Mouse (Mus musculus) CH12.LX (cell line): ENCODE data around the gene Ttc26. TPM values are rescaled to one million over a fixed set of nuclear protein-coding genes. Genes with fewer than 3 reads are reported as not detected.

Source experiments
- DNase-seq: peaks from one replicate; pipeline ENCODE4 v3.0.0-alpha.2; 2013; ENCODE audit errors: extremely low read depth
- H3K27ac ChIP-seq: 2 replicates; pipeline ENCODE4 v1.5.1; 2012; ENCODE audit warnings: low read depth, mild to moderate bottlenecking, control low read depth, moderate library complexity; ENCODE audit not compliant: insufficient read depth
- H3K27me3 ChIP-seq: replicated peaks from 2 replicates; pipeline ENCODE3; 2012; ENCODE audit warnings: inconsistent platforms
- H3K36me3 ChIP-seq, 2 experiments: replicated peaks in 1 of 2; 2 replicates each; pipeline versions ENCODE3 to v1.6.1; 2012; ENCODE audit warnings: inconsistent platforms in 1 of 2, low read length in 1 of 2, mild to moderate bottlenecking in 1 of 2, mixed read lengths in 1 of 2, moderate library complexity in 1 of 2; ENCODE audit not compliant: control insufficient read depth in 1 of 2, insufficient read depth in 1 of 2
- H3K4me1 ChIP-seq, 2 experiments: 2 replicates each; pipeline ENCODE4 v1.6.1; 2012; ENCODE audit warnings: inconsistent platforms in 1 of 2, moderate library complexity in 1 of 2; ENCODE audit not compliant: insufficient read depth in 2 of 2, control insufficient read depth in 1 of 2
- H3K4me2 ChIP-seq: 2 replicates; pipeline ENCODE4 v1.6.1; 2012; ENCODE audit warnings: low read depth, mild to moderate bottlenecking, control low read depth; ENCODE audit not compliant: poor library complexity, insufficient read depth, severe bottlenecking
- H3K4me3 ChIP-seq, 3 experiments: fragments of 150-350 bp in 1 of 3; sonication (generic) in 1 of 3; replicated peaks in 1 of 3; 2 replicates each; pipeline versions ENCODE3 to v1.5.1; 2011 to 2012; ENCODE audit warnings: low read depth in 2 of 3, low read length in 2 of 3, mild to moderate bottlenecking in 2 of 3, moderate library complexity in 2 of 3, control low read depth in 1 of 3, improper control_type of control experiment in 1 of 3, inconsistent platforms in 1 of 3, mixed read lengths in 1 of 3; ENCODE audit not compliant: poor library complexity in 1 of 3
- H3K79me2 ChIP-seq: replicated peaks from 2 replicates; pipeline ENCODE4 v1.6.1; 2012; ENCODE audit warnings: mild to moderate bottlenecking, moderate library complexity; ENCODE audit not compliant: control insufficient read depth, poor library complexity, insufficient read depth, severe bottlenecking; ENCODE audit errors: extremely low read depth
- H3K9ac ChIP-seq: 2 replicates; pipeline ENCODE4 v1.6.1; 2012; ENCODE audit warnings: low read depth, mild to moderate bottlenecking, control low read depth, moderate library complexity; ENCODE audit not compliant: insufficient read depth
- H3K9me3 ChIP-seq: replicated peaks from 2 replicates; pipeline ENCODE3; 2012; ENCODE audit warnings: low read length, inconsistent platforms, mixed read lengths
- CHD1 ChIP-seq: IDR thresholded peaks from 2 replicates; pipeline ENCODE4 v1.6.1; 2012; ENCODE audit warnings: low read depth, low read length, improper control_type of control experiment, inconsistent platforms
- CTCF ChIP-seq, 2 experiments: IDR thresholded peaks in 1 of 2; conservative IDR thresholded peaks in 1 of 2; 2 replicates each; pipeline ENCODE4 v1.5.1; 2011 to 2012; ENCODE audit warnings: low read depth in 2 of 2, low read length in 2 of 2, improper control_type of control experiment in 1 of 2, inconsistent platforms in 1 of 2, mild to moderate bottlenecking in 1 of 2, moderate library complexity in 1 of 2
- E2F4 ChIP-seq: IDR thresholded peaks from 2 replicates; pipeline ENCODE4 v1.6.1; 2011; ENCODE audit warnings: low read depth, low read length, improper control_type of control experiment; ENCODE audit not compliant: insufficient replicate concordance
- ELF1 ChIP-seq: IDR thresholded peaks from 2 replicates; pipeline ENCODE4 v1.6.1; 2014; ENCODE audit warnings: low read depth, mild to moderate bottlenecking, inconsistent platforms, low read length, improper control_type of control experiment
- ETS1 ChIP-seq: conservative IDR thresholded peaks from 2 replicates; pipeline ENCODE4 v1.6.1; 2012; ENCODE audit warnings: low read depth, mild to moderate bottlenecking, inconsistent platforms, low read length, improper control_type of control experiment, moderate library complexity
- GABPA ChIP-seq: IDR thresholded peaks from 2 replicates; pipeline ENCODE4 v1.6.1; 2012; ENCODE audit warnings: low read depth, low read length, improper control_type of control experiment, inconsistent platforms; ENCODE audit not compliant: insufficient replicate concordance
- HCFC1 ChIP-seq: IDR thresholded peaks from 2 replicates; pipeline ENCODE4 v1.6.1; 2012; ENCODE audit warnings: low read depth, mild to moderate bottlenecking, inconsistent platforms, low read length, improper control_type of control experiment
- IRF4 ChIP-seq: IDR thresholded peaks from 2 replicates; pipeline ENCODE4 v1.6.1; 2014; ENCODE audit warnings: low read depth, mild to moderate bottlenecking, inconsistent platforms, low read length, improper control_type of control experiment
- JUN ChIP-seq: IDR thresholded peaks from 2 replicates; pipeline ENCODE4 v1.6.1; 2011; ENCODE audit warnings: low read depth, mild to moderate bottlenecking, low read length, improper control_type of control experiment, moderate library complexity; ENCODE audit not compliant: insufficient read depth
- JUND ChIP-seq: conservative IDR thresholded peaks from 2 replicates; pipeline ENCODE4 v1.6.1; 2011; ENCODE audit warnings: low read depth, low read length, improper control_type of control experiment
- KAT2A ChIP-seq: IDR thresholded peaks from 2 replicates; pipeline ENCODE4 v1.6.1; 2012; ENCODE audit warnings: low read length, improper control_type of control experiment, inconsistent platforms; ENCODE audit not compliant: insufficient replicate concordance
- MAFK ChIP-seq: IDR thresholded peaks from 2 replicates; pipeline ENCODE4 v1.6.1; 2011; ENCODE audit warnings: low read length, improper control_type of control experiment; ENCODE audit not compliant: insufficient replicate concordance
- MAX ChIP-seq: IDR thresholded peaks from 2 replicates; pipeline ENCODE4 v1.6.1; 2011; ENCODE audit warnings: low read length, improper control_type of control experiment
- MEF2A ChIP-seq: IDR thresholded peaks from 2 replicates; pipeline ENCODE4 v1.6.1; 2014; ENCODE audit warnings: low read depth, mild to moderate bottlenecking, inconsistent platforms, low read length, improper control_type of control experiment, borderline replicate concordance
- MXI1 ChIP-seq: IDR thresholded peaks from 2 replicates; pipeline ENCODE4 v1.6.1; 2011; ENCODE audit warnings: mild to moderate bottlenecking, low read depth, low read length, improper control_type of control experiment
- MYC ChIP-seq: IDR thresholded peaks from 2 replicates; pipeline ENCODE4 v1.6.1; 2011; ENCODE audit warnings: low read depth, mild to moderate bottlenecking, improper control_type of control experiment, low read length
- NELFE ChIP-seq: IDR thresholded peaks from 2 replicates; pipeline ENCODE4 v1.6.1; 2011; ENCODE audit warnings: low read depth, low read length, improper control_type of control experiment
- NRF1 ChIP-seq: IDR thresholded peaks from 2 replicates; pipeline ENCODE4 v1.6.1; 2014; ENCODE audit warnings: low read depth, mild to moderate bottlenecking, inconsistent platforms, low read length, improper control_type of control experiment, moderate library complexity
- PAX5 ChIP-seq: IDR thresholded peaks from 2 replicates; pipeline ENCODE4 v1.6.1; 2012; ENCODE audit warnings: low read length, inconsistent platforms, mixed read lengths
- POLR2AphosphoS2 ChIP-seq: IDR thresholded peaks from 2 replicates; pipeline ENCODE4 v1.6.1; 2011; ENCODE audit warnings: low read depth, low read length, improper control_type of control experiment
- RAD21 ChIP-seq: IDR thresholded peaks from 2 replicates; pipeline ENCODE4 v1.6.1; 2011; ENCODE audit warnings: low read depth, mild to moderate bottlenecking, low read length, improper control_type of control experiment, moderate library complexity
- RCOR1 ChIP-seq: conservative IDR thresholded peaks from 2 replicates; pipeline ENCODE4 v1.6.1; 2012; ENCODE audit warnings: low read depth, mild to moderate bottlenecking, inconsistent platforms, low read length, improper control_type of control experiment
- SIN3A ChIP-seq: IDR thresholded peaks from 2 replicates; pipeline ENCODE4 v1.6.1; 2012; ENCODE audit warnings: low read length, improper control_type of control experiment, inconsistent platforms
- SMC3 ChIP-seq: IDR thresholded peaks from 2 replicates; pipeline ENCODE4 v1.6.1; 2011; ENCODE audit warnings: low read depth, low read length, improper control_type of control experiment
- TBP ChIP-seq: conservative IDR thresholded peaks from 2 replicates; pipeline ENCODE4 v1.6.1; 2011; ENCODE audit warnings: low read depth, low read length, improper control_type of control experiment
- TCF12 ChIP-seq: IDR thresholded peaks from 2 replicates; pipeline ENCODE4 v1.6.1; 2014; ENCODE audit warnings: low read depth, mild to moderate bottlenecking, inconsistent platforms, low read length, improper control_type of control experiment
- UBTF ChIP-seq: IDR thresholded peaks from 2 replicates; pipeline ENCODE4 v1.6.1; 2012; ENCODE audit warnings: low read depth, mild to moderate bottlenecking, inconsistent platforms, low read length, improper control_type of control experiment, moderate library complexity
- ZC3H11A ChIP-seq: IDR thresholded peaks from 2 replicates; pipeline ENCODE4 v1.6.1; 2012; ENCODE audit warnings: low read depth, mild to moderate bottlenecking, inconsistent platforms, low read length, improper control_type of control experiment
- ZKSCAN1 ChIP-seq: IDR thresholded peaks from 2 replicates; pipeline ENCODE4 v1.6.1; 2012; ENCODE audit warnings: low read depth, inconsistent platforms, low read length, improper control_type of control experiment, borderline replicate concordance
- ZMIZ1 ChIP-seq: IDR thresholded peaks from 2 replicates; pipeline ENCODE4 v1.6.1; 2012; ENCODE audit warnings: low read depth, mild to moderate bottlenecking, inconsistent platforms, low read length, improper control_type of control experiment
- ZNF384 ChIP-seq: IDR thresholded peaks from 2 replicates; pipeline ENCODE4 v1.6.1; 2012; ENCODE audit warnings: low read depth, low read length, improper control_type of control experiment, inconsistent platforms
- dilution Hi-C: fragments of 300-500 bp; cut with MboI; formaldehyde crosslinking; loops from 2 replicates; pipeline ENCODE4 v1.14.3; 2020; ENCODE audit warnings: low sequenced_read_pairs; ENCODE audit not compliant: extremely low pct_unique_long_range_greater_than_20kb, extremely low pct_ligation_motif_present
- in situ Hi-C: fragments of 300-500 bp; cut with MboI; formaldehyde crosslinking; loops from 3 replicates; pipeline ENCODE4 v1.14.3; 2019; ENCODE audit warnings: low sequenced_read_pairs, low pct_ligation_motif_present, low pct_unique_long_range_greater_than_20kb, mixed read lengths
- polyA plus RNA-seq: library from polyadenylated mRNA; unstranded; fragments of >175 nt; gene quantifications from 2 replicates; pipeline ENCODE4 v1.2.1, GENCODE M21; 2012; ENCODE audit warnings: low read depth; ENCODE audit not compliant: insufficient read length
- total RNA-seq, 2 experiments: library from RNA; depleted of rRNA; stranded (reverse); fragments of 300-350 nt in 1 of 2; fragments of >200 nt in 1 of 2; gene quantifications; 2 replicates each; pipeline ENCODE4 v1.2.3; 2012 to 2014

The Ttc26 gene
- total and polyA plus RNA-seq, 3 experiments, result 1.7 to 2.3 (median 1.8) TPM

- Histone ChIP-seq H3K27ac (peak overlapping the region; percentile 94), H3K27me3 (no peaks in the 10 kb centered on the region), H3K79me2 (peaks cover 82% of the 10 kb centered on the region), H3K9ac (peak overlapping the region; percentile 89), H3K9me3 (no peaks in the 10 kb centered on the region), H3K4me3 (peak overlapping the region; percentile 40 to 74 (median 67))
- no peak for DNase-seq
- in situ Hi-C loops, result no loop called here
- TF ChIP-seq CTCF (conservative IDR thresholded peaks at IDR 0.05 in 1 of 2, IDR thresholded peaks at IDR 0.05 in 1 of 2; ENCODE audit: low read depth in 2 of 2, low read length in 2 of 2) (no peak), NELFE (no peak), MEF2A (no peak), SIN3A (peak; percentile 61), RCOR1 (no peak), MXI1 (peak; percentile 61; the same call in 1 of the 2 replicates), IRF4 (no peak; the same call in none of the 2 replicates), KAT2A (no peak), UBTF (no peak), JUND (no peak), E2F4 (no peak), HCFC1 (no peak), POLR2AphosphoS2 (no peak), PAX5 (no peak), RAD21 (no peak), CHD1 (peak; percentile 76), MAX (no peak), ZMIZ1 (no peak), SMC3 (no peak), JUN (no peak), MAFK (no peak), GABPA (no peak), ZKSCAN1 (no peak), TBP (0 out of 2 replicates have a peak, but pooled peaks have one; percentile 20), TCF12 (no peak), MYC (no peak), ELF1 (no peak), ZC3H11A (no peak), NRF1 (no peak), ETS1 (peak; percentile 4; the same call in 1 of the 2 replicates), ZNF384 (no peak)
- TF ChIP-seq, all 38 proteins: peak for 5
- Histone ChIP-seq H3K4me1 (peaks cover 7 to 61% of the 10 kb centered on the region in 2 experiments), H3K4me2 (peak overlapping the region; percentile 98), H3K36me3 (peaks cover 38 to 68% of the 10 kb centered on the region in 2 experiments)
- dilution Hi-C loops, result no loop called here
Observed at GRCm38 (mm10) chr6:38341751-38342665, 39.3 kb upstream of the Ttc26 start.
